Mouse (Mus musculus): ENCODE measurements at regions not wholly inside any gene's neighbourhood (a gene's known extent, or its start where the extent isn't known, plus 50 kb on each side); places are given as distances from the start of the nearest gene placed in this dataset.

- TF ChIP-seq GATA1 (IDR thresholded peaks at IDR 0.05; ENCODE audit: borderline replicate concordance, low read length) (no peak), FLI1 (IDR thresholded peaks at IDR 0.05; ENCODE audit: low read length) (no peak)
Measured at GRCm38 (mm10) chr8:12489194-12489593, 83.6 kb upstream of the Spaca7 start.

Data from megakaryocyte, embryonic 14.5 days (primary cell).